Mouse (Mus musculus): ENCODE data around the gene Cdh7.
"Not testable (repeated sequence)": the region's sequence is repeated elsewhere in the genome, so short reads cannot be mapped to it uniquely, and the experiment has no call there.

GRCm38 (mm10) chr1:110171459-110171858 lies 189.2 kb downstream of the Cdh7 start:
- not testable (repeated sequence) for TF ChIP-seq TCF12 (IDR thresholded peaks at IDR 0.05; ENCODE audit: insufficient read depth, poor library complexity, severe bottlenecking); SRF (IDR thresholded peaks at IDR 0.05; ENCODE audit: control insufficient read depth, insufficient read length, low read depth); E2F4 (IDR thresholded peaks at IDR 0.05; ENCODE audit: insufficient read depth); REST (IDR thresholded peaks at IDR 0.05; ENCODE audit: insufficient read depth, insufficient read length); USF1 (IDR thresholded peaks at IDR 0.05; ENCODE audit: low read depth); POLR2AphosphoS2 (IDR thresholded peaks at IDR 0.05; ENCODE audit: insufficient read length, low read depth); POLR2A (IDR thresholded peaks at IDR 0.05; ENCODE audit: insufficient read length, low read depth)

All from myocyte (in vitro differentiated cells).